Mouse (Mus musculus) layer of hippocampus, adult 2 months (tissue): ENCODE data around the gene Mapk3. TPM values are rescaled to one million over a fixed set of nuclear protein-coding genes. Genes with fewer than 3 reads are reported as not detected.

Experiments
- DNase-seq, 2 experiments: peaks; one replicate each; pipeline ENCODE4 v3.0.0; 2022; ENCODE audit warnings: low spot score in 2 of 2
- H3K27ac ChIP-seq: fragments of 200-600 bp; 2 replicates; pipeline ENCODE4 v1.8.1; 2022
- H3K4me3 ChIP-seq: fragments of 200-600 bp; 2 replicates; pipeline ENCODE4 v1.8.1; 2022; ENCODE audit warnings: mild to moderate bottlenecking
- CTCF ChIP-seq: fragments of 200-600 bp; conservative IDR thresholded peaks from 2 replicates; pipeline ENCODE4 v1.8.1; 2022; ENCODE audit warnings: antibody characterized with exemption, mild to moderate bottlenecking, moderate library complexity
- total RNA-seq, 2 experiments: library from RNA; stranded (reverse); gene quantifications; 2 replicates each; pipeline ENCODE4 v1.2.3; 2021

Mapk3 gene
- total RNA-seq, 2 experiments from 2014 or later: 170 to 175 TPM

DNA sequence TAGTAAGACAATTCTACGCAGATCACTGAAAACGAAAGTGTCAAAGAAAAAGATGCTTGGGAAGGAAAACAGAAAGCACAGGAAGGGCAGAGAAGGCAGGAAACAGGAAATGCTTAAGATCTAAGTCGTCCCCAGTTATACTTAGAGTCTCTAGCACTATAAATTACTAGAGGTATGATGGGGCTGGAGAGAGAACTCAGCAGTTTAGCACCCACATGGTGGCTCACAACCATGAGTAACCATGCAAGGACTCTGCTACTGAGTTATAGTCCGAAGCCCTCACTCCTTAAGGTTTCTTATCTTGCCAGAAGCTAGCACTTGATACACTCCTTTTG, 34.8 kb downstream of the Mapk3 start:
- no peak for DNase-seq
- TF ChIP-seq CTCF: no peak
- Histone ChIP-seq H3K4me3 (no peak overlapping the region), H3K27ac (no peak overlapping the region)

DNA sequence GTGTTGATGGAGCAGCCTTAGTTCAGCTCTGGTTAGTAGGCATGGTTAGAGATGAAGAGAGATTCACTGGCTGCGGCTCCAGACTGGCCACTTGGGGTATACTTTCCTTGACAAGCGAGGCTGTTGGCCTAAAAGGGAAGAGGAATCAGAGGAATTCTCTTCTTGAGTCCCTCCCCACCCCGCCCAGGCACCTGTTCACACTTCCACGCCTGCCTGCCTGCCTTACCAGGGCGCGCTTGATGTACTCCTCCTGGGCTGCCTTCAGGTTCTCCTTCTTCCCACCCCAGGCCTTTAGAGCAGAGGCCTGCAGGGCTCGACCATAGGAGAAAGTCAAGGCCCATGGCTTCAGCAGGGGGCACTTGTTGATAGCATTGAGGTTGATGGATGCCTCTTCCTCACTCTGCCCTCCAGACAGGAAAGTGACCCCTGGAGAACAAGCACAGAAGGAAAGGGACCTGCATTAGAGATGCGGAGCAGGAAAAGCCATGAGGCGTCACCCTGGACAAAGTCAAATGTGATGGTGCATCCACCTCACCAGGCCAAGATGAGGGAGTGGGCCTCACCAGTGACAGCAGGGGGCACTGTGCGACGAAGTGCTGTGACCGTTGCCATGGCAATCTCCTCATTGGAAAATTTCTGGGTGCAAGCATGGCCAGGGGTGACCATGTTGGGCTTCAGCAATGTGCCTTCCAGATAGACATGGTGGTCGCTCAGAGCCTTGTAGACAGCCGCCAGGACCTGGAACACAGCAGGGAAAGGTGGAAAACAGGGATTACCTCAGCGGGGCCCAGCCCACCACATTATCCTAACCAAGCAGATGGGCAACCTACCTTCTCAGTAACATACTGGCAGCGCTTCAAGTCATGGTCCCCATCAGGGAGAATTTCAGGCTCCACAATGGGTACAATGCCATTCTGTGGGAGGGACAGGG, 36.3 kb downstream of the Mapk3 start:
- DNase-seq: no peak
- Histone ChIP-seq H3K4me3 (peak overlapping the region; percentile 72), H3K27ac (peak overlapping the region; percentile 100)
- TF ChIP-seq CTCF: peak; percentile 63

DNA sequence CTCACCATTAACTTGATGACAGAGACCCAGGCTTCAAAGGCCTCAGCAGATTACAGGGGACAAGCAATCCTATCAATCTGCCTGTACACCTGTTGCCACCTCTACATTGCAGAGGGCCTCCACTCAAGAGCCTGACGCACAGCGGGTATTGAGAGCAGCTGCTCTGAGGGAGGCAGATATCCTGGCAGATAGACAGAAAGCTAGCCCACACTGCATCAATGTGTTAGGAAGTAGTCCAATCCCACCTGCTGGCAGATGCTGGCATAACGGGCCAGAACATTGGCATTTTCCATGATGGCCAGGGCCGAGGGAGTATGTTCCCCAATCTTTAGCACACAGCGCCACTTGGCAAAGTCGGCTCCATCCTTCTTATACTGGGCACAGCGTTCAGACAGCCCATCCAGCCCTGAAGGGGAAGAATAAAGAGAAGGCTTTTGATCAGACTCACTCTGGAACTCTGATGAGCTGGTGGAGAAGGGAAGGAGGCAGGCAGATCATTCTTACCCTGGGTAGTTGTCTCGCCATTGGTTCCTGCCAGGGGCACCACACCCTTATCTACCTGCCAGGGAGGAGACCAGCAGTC, 37.0 kb downstream of the Mapk3 start:
- DNase-seq: peak in 1 of 2 experiments; percentile 62
- peak; percentile 62 for TF ChIP-seq CTCF
- Histone ChIP-seq H3K27ac (peak overlapping the region; percentile 100), H3K4me3 (peak overlapping the region; percentile 72)

DNA sequence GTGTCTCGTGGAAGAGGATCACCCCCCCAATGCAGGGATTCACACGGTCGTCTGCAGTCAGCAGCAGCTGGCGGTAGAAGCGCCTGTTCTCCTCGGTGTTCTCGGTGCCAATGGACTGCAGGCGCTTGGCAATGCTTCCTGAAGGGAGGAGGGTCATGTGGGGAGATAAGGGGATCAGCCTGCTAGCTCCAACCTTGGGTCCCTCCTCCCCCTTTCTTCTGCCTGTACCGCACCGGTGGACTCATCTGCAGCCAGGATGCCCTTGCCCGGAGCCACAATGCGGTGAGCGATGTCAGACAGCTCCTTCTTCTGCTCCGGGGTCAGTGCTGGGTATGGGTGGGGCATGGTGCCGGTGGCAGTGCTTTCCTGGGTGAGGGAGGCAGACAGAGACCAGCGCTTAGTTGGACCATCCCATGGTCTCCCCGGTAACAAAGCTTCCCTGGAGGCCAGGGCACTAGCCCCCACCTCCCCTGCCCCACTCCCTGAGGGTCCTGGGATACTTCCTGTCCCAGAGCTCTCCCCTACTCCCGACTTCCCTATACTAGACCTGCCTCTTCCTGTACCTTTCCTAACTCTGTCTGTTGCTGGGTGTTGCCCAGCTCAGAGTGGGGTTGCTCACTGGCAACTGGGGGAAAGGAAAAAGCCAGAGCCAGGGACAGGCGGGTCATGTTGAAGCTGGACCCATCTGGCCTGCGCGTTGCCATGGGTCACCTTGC, 38.2 kb downstream of the Mapk3 start, which contains the start of gene Fam57b:
Fam57b (plus strand) TSS at position 258 of the 716 bp plus-strand sequence.
- DNase-seq: peak in 1 of 2 experiments; percentile 39
- TF ChIP-seq CTCF: no peak
- Histone ChIP-seq H3K4me3 (peak within 1 kb of the TSS; percentile 72), H3K27ac (peak within 1 kb of the TSS; percentile 100)

DNA sequence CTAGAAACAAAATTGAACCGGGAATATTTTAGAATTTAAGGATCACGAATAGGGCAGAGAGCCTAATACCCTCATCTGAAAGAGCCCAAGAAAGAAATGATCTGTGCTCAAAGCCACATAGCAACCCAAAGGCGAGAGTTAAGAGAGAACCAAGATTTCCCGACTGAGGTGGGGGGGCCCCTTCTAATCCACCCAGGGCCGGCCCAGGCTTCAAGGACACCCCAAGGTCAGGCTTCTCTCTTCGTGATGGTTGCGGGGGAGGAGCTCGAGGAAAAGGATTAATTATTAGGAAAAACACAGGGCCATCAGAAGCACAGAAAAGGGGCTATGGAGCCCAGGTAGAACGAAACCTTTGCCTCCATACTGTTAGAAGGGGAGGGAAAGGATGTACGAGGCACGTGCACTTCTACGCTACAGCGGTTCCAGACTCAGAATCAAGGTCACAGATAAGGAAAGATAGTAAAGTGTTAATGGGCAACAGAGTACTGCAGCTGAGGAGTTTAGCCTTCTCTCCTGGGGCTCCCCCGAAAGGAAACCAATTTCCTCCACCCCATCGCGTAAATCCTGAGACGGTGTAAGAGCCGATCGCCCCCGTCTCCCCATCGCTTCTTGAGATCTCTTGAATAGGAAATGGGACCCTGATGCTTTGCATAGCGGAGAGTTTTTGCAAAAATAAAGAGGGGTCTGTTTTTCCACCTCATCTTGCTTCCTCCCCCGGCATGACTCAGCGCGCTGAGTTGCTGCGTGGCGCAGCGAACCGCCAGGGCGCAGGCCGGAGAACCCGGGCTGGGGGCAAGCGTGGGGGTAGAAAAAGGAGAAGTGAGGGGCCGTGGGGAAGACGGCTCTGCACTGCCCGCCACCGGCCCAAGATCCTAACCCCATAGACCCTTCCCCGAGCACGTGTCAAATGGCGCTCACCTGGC, 39.0 kb downstream of the Mapk3 start:
- Histone ChIP-seq H3K27ac (peak overlapping the region; percentile 100), H3K4me3 (peak overlapping the region; percentile 72)
- TF ChIP-seq CTCF: no peak
- DNase-seq: peak in 1 of 2 experiments; percentile 29

DNA sequence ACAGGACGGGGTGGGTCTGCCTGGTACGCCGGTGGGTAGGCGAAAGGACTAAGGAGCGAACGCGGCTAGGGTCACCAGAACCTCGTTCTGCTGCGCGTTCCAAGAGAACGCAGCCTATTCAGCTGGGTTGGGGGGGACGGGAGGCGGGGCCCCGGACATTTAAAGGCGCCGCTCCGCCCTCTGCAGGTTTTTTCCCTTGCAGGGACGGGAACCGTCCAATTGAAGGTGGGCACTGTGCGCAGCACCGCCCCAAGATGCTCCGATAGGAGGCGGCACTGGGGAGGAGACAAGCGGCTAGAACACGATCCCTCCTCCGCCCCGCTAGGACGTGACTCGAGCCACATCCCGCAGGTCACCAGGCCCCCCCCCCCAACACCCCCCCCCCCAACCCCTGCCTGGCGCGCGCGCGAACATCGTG, 39.7 kb downstream of the Mapk3 start:
- peak overlapping the region; percentile 72 for H3K4me3 ChIP-seq
- H3K27ac ChIP-seq: peak overlapping the region; percentile 100
- peak; percentile 96 to 99 for DNase-seq
- peak; percentile 72 for TF ChIP-seq CTCF

DNA sequence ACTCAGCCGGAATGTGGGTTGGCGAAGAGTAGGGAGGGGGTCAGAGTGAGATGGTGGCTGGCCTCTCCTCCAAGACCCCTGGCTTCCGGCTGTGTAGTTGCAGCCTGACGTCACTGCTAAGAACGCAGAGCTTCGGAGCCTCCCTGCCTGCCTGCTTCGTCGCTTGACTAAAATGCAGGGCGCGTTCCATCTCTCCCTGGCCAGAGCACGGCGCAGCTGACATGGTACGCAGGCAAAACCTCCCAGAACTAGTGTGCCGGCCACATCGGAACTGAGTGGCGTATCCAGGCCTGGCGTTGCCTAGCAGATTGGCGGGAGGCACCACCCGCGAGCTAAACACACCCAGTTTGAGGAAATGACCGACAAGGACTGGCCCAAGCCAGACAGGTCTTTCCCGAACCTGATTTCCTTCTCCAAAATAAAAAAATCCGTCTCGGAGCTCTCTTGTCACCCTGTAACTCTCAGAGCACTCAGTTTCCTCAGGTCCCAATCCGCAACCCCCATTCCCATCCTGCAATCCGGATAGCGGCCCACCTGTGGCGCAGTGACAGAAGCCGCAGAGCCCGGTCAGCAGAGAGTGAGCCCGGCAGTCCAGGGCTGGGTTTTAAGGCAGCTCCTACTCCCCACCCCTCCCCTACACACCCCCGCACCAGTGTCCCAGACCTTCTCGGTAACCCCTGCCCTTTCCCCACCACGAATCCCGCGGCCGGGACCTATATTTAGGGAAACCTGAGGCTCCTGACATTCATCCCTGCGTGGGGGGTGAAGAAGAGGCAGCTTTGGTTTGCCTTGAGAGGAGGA, 40.3 kb downstream of the Mapk3 start:
- peak; percentile 72 for TF ChIP-seq CTCF
- H3K4me3 ChIP-seq: peak overlapping the region; percentile 55
- DNase-seq: peak; percentile 23 to 41
- peak overlapping the region; percentile 100 for H3K27ac ChIP-seq

DNA sequence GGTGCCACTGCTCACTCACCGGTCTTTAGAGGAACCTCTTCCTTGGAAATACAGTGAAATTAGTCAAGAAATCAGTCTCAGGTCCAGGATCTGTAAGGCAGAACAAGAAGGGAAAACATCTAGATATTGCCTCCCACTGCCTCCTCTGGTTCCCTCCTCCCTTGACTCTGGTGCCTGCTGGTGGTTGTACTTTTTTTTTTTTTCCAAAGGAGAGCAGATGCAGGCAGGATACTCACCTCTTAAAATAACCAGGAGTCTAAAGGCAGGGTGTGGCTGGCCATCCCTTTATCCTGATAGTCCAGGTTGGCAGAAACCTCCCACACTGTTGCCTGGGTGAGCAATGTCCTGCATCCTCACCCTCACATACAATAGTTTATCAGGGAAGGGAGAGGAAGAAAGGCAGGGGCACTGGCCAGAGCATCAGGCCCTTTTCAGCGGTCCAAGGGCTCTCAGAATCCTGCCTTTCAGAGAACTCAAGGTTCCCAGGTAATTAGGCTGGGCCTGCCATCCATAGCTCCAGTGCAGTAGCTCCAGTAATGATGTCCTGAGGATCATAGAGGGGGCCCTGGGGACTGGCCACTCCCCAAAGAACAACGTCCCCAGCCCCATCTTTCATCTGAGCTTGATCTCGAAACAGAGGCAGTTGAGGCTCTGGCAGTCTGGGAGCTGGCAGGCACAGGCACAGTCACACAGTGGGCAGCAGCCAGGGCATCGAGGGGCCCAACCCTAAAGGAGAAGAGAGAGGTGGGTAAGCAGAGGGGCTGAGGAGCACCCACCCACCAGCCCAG, 41.1 kb downstream of the Mapk3 start:
- Histone ChIP-seq H3K27ac (peak overlapping the region; percentile 100), H3K4me3 (peak overlapping the region; percentile 55)
- DNase-seq: no peak
- no peak for TF ChIP-seq CTCF

DNA sequence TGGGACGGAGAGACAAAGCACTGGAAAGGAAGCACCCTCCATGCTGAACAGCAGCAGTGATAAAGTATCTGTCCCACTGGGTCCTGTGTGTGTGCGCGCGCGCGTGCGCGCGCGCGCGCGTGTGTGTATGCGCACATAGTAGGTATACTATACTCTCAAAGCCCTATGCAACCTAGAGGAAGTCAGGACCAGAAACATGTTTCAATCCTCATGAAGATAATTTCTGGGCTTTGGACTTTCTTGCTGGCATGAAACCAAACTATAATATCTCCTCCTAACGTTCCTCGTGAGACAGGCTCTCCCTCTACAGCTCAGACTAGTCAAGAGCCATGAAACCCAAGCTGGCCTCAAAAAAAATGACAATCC, 41.6 kb downstream of the Mapk3 start:
- Histone ChIP-seq H3K4me3 (no peak overlapping the region), H3K27ac (no peak overlapping the region)
- DNase-seq: no peak
- no peak for TF ChIP-seq CTCF

DNA sequence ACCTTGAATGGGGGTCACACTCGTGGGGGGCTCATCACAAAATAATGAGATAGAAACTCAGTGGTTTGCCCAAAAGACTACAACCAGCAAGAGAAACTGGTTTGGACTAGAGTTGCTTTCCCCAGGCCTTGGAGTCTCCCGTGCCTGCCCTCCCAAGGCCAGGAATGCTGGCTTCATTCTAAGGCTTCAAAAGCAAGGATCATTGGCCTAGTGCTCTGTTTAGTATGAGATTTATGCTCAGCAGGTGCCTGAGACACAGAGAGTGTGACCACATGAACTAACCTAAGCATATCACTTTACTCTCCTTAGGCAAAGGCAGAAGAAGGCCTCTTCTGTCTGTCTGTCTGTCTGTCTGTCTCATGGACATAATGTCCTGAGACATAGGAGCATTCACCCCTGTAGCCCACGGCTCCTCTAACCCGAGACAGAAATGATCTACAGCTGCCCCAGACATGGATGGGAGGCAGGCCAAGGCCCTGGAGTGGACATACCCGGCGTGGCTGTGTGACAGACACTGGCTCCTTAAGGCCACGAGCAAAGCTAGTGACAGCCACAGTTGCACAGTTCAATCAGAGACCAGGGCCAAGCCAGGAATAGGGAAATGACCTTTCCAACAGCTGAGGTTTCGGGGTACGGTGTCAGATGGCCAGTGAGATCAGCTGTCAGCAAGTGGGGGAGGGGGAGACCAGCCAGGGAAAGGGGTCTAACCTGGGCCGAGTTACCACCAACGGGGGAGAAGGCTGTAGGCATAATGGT, 42.9 kb downstream of the Mapk3 start:
- no peak for DNase-seq
- no peak for TF ChIP-seq CTCF
- no peak overlapping the region for H3K4me3 ChIP-seq

More for the DNA sequence above, 42.9 kb downstream of the Mapk3 start:
- H3K27ac ChIP-seq: no peak overlapping the region
